Mouse (Mus musculus): Measurements from ENCODE around the gene Cd164l2. TPM values are rescaled to one million over a fixed set of nuclear protein-coding genes. Genes with fewer than 3 reads are reported as not detected.

Cd164l2 gene
- polyA plus RNA-seq, 1 experiment = 0.22 TPM

GRCm38 (mm10) chr4:133189396-133189795 lies 22.5 kb upstream of the Cd164l2 start:
- Histone ChIP-seq H3K79me2 (ENCODE audit: control insufficient read depth, insufficient read depth) (peaks cover 26% of the 10 kb centered on the region), H3K4me3 (no peak overlapping the region), H3K4me2 (ENCODE audit: low read depth) (no peak overlapping the region), H3K36me3 (ENCODE audit: control insufficient read depth, insufficient read depth) (peaks cover 70% of the 10 kb centered on the region), H3ac (ENCODE audit: control insufficient read depth, insufficient read length) (no peak overlapping the region), H3K27me3 (ENCODE audit: control insufficient read depth, insufficient read depth, insufficient read length) (no peaks in the 10 kb centered on the region)
- TF ChIP-seq USF1 (IDR thresholded peaks at IDR 0.05; ENCODE audit: low read depth) (no peak), POLR2AphosphoS2 (IDR thresholded peaks at IDR 0.05; ENCODE audit: insufficient read length, low read depth) (no peak), E2F4 (IDR thresholded peaks at IDR 0.05; ENCODE audit: insufficient read depth) (no peak), REST (IDR thresholded peaks at IDR 0.05; ENCODE audit: insufficient read depth, insufficient read length) (no peak), CEBPB (IDR thresholded peaks at IDR 0.05; ENCODE audit: insufficient read depth, poor library complexity, severe bottlenecking) (no peak), MYOG (IDR thresholded peaks at IDR 0.05; ENCODE audit: control insufficient read depth in 1 of 3, insufficient read depth in 1 of 3, insufficient read length in 2 of 3, low read depth in 2 of 3) (no peak), TCF12 (IDR thresholded peaks at IDR 0.05; ENCODE audit: insufficient read depth, poor library complexity, severe bottlenecking) (no peak), MYOD1 (IDR thresholded peaks at IDR 0.05; ENCODE audit: control insufficient read depth in 1 of 3, insufficient read length in 2 of 3, low read depth in 2 of 3) (no peak)

GRCm38 (mm10) chr4:133194482-133194881 lies 17.4 kb upstream of the Cd164l2 start:
- Histone ChIP-seq H3K4me3 (no peak overlapping the region), H3K79me2 (ENCODE audit: control insufficient read depth, insufficient read depth) (no peaks in the 10 kb centered on the region), H3K36me3 (ENCODE audit: control insufficient read depth, insufficient read depth) (peaks cover 49% of the 10 kb centered on the region), H3K4me2 (ENCODE audit: low read depth) (no peak overlapping the region), H3K27me3 (ENCODE audit: control insufficient read depth, insufficient read depth, insufficient read length) (no peaks in the 10 kb centered on the region), H3ac (ENCODE audit: control insufficient read depth, insufficient read length) (no peak overlapping the region)
- TF ChIP-seq REST (IDR thresholded peaks at IDR 0.05; ENCODE audit: insufficient read depth, insufficient read length) = no peak
- no peak for TF ChIP-seq POLR2A (IDR thresholded peaks at IDR 0.05; ENCODE audit: insufficient read length, low read depth)
- TF ChIP-seq CEBPB (IDR thresholded peaks at IDR 0.05; ENCODE audit: insufficient read depth, poor library complexity, severe bottlenecking) = no peak
- no peak for TF ChIP-seq POLR2AphosphoS2 (IDR thresholded peaks at IDR 0.05; ENCODE audit: insufficient read length, low read depth)
- no peak for TF ChIP-seq MAX (IDR thresholded peaks at IDR 0.05; ENCODE audit: low read depth)
- no peak for TF ChIP-seq E2F4 (IDR thresholded peaks at IDR 0.05; ENCODE audit: insufficient read depth)
- TF ChIP-seq SRF (IDR thresholded peaks at IDR 0.05; ENCODE audit: control insufficient read depth, insufficient read length, low read depth) = no peak

GRCm38 (mm10) chr4:133195014-133195413 lies 16.9 kb upstream of the Cd164l2 start:
- no peak overlapping the region for H3K4me3 ChIP-seq
- peaks cover 43% of the 10 kb centered on the region for H3K36me3 ChIP-seq (ENCODE audit: control insufficient read depth, insufficient read depth)
- no peaks in the 10 kb centered on the region for H3K79me2 ChIP-seq (ENCODE audit: control insufficient read depth, insufficient read depth)
- no peak overlapping the region for H3ac ChIP-seq (ENCODE audit: control insufficient read depth, insufficient read length)
- TF ChIP-seq POLR2A (IDR thresholded peaks at IDR 0.05; ENCODE audit: insufficient read length, low read depth) (no peak), MYOD1 (IDR thresholded peaks at IDR 0.05; ENCODE audit: control insufficient read depth in 1 of 3, insufficient read length in 2 of 3, low read depth in 2 of 3) (peak; percentile 43 to 82 (median 77)), MYOG (IDR thresholded peaks at IDR 0.05; ENCODE audit: control insufficient read depth in 1 of 3, insufficient read depth in 1 of 3, insufficient read length in 2 of 3, low read depth in 2 of 3) (peak in 1 of 3 experiments; percentile 25), CEBPB (IDR thresholded peaks at IDR 0.05; ENCODE audit: insufficient read depth, poor library complexity, severe bottlenecking) (no peak)
- H3K4me2 ChIP-seq (ENCODE audit: low read depth) = no peak overlapping the region
- no peaks in the 10 kb centered on the region for H3K27me3 ChIP-seq (ENCODE audit: control insufficient read depth, insufficient read depth, insufficient read length)

- TF ChIP-seq TCF3 (IDR thresholded peaks at IDR 0.05; ENCODE audit: insufficient read length, low read depth) = no peak
- no peak for TF ChIP-seq CEBPB (IDR thresholded peaks at IDR 0.05; ENCODE audit: insufficient read depth, poor library complexity, severe bottlenecking)
- no peak for TF ChIP-seq TCF12 (IDR thresholded peaks at IDR 0.05; ENCODE audit: insufficient read depth, poor library complexity, severe bottlenecking)
- TF ChIP-seq USF1 (IDR thresholded peaks at IDR 0.05; ENCODE audit: low read depth) = no peak
- TF ChIP-seq MYOD1 (IDR thresholded peaks at IDR 0.05; ENCODE audit: control insufficient read depth in 1 of 3, insufficient read length in 2 of 3, low read depth in 2 of 3) = no peak
- no peak for TF ChIP-seq POLR2A (IDR thresholded peaks at IDR 0.05; ENCODE audit: insufficient read length, low read depth)
- no peak for TF ChIP-seq E2F4 (IDR thresholded peaks at IDR 0.05; ENCODE audit: insufficient read depth)
- TF ChIP-seq MYOG (IDR thresholded peaks at IDR 0.05; ENCODE audit: control insufficient read depth in 1 of 3, insufficient read depth in 1 of 3, insufficient read length in 2 of 3, low read depth in 2 of 3) = no peak
- TF ChIP-seq POLR2AphosphoS2 (IDR thresholded peaks at IDR 0.05; ENCODE audit: insufficient read length, low read depth) = no peak
- TF ChIP-seq REST (IDR thresholded peaks at IDR 0.05; ENCODE audit: insufficient read depth, insufficient read length) = no peak
- TF ChIP-seq SRF (IDR thresholded peaks at IDR 0.05; ENCODE audit: control insufficient read depth, insufficient read length, low read depth) = no peak
- no peak for TF ChIP-seq MAX (IDR thresholded peaks at IDR 0.05; ENCODE audit: low read depth)
- Histone ChIP-seq H3ac (ENCODE audit: control insufficient read depth, insufficient read length) (no peak overlapping the region), H3K36me3 (ENCODE audit: control insufficient read depth, insufficient read depth) (peaks cover 32% of the 10 kb centered on the region), H3K4me3 (no peak overlapping the region), H3K27me3 (ENCODE audit: control insufficient read depth, insufficient read depth, insufficient read length) (no peaks in the 10 kb centered on the region), H3K79me2 (ENCODE audit: control insufficient read depth, insufficient read depth) (no peaks in the 10 kb centered on the region), H3K4me2 (ENCODE audit: low read depth) (no peak overlapping the region)
These were observed 15.8 kb upstream of the Cd164l2 start for GRCm38 (mm10) chr4:133196136-133196535.

GRCm38 (mm10) chr4:133196852-133197251 lies 15.1 kb upstream of the Cd164l2 start:
- Histone ChIP-seq H3K27me3 (ENCODE audit: control insufficient read depth, insufficient read depth, insufficient read length) (no peaks in the 10 kb centered on the region), H3K36me3 (ENCODE audit: control insufficient read depth, insufficient read depth) (peaks cover 28% of the 10 kb centered on the region), H3K4me3 (no peak overlapping the region), H3K4me2 (ENCODE audit: low read depth) (no peak overlapping the region), H3ac (ENCODE audit: control insufficient read depth, insufficient read length) (no peak overlapping the region), H3K79me2 (ENCODE audit: control insufficient read depth, insufficient read depth) (no peaks in the 10 kb centered on the region)
- TF ChIP-seq MYOD1 (IDR thresholded peaks at IDR 0.05; ENCODE audit: control insufficient read depth in 1 of 3, insufficient read length in 2 of 3, low read depth in 2 of 3) (peak in 1 of 3 experiments; percentile 5), REST (IDR thresholded peaks at IDR 0.05; ENCODE audit: insufficient read depth, insufficient read length) (no peak), TCF12 (IDR thresholded peaks at IDR 0.05; ENCODE audit: insufficient read depth, poor library complexity, severe bottlenecking) (no peak), USF1 (IDR thresholded peaks at IDR 0.05; ENCODE audit: low read depth) (no peak), SRF (IDR thresholded peaks at IDR 0.05; ENCODE audit: control insufficient read depth, insufficient read length, low read depth) (no peak), CEBPB (IDR thresholded peaks at IDR 0.05; ENCODE audit: insufficient read depth, poor library complexity, severe bottlenecking) (no peak), E2F4 (IDR thresholded peaks at IDR 0.05; ENCODE audit: insufficient read depth) (no peak)

Measured in myocyte (in vitro differentiated cells).